Mouse (Mus musculus) cerebellum, postnatal 14 days (tissue): Measurements from ENCODE around the gene Ntn3.

ENCODE experiments used
- DNase-seq, 2 experiments: peaks; one replicate each; pipeline ENCODE4 v3.0.0; 2021; ENCODE audit warnings: mixed read lengths in 2 of 2

The Ntn3 gene

GRCm38 (mm10) chr17:24210591-24210990 is 1.3 kb upstream of the Ntn3 start:
- DNase-seq, result no peak

DNA sequence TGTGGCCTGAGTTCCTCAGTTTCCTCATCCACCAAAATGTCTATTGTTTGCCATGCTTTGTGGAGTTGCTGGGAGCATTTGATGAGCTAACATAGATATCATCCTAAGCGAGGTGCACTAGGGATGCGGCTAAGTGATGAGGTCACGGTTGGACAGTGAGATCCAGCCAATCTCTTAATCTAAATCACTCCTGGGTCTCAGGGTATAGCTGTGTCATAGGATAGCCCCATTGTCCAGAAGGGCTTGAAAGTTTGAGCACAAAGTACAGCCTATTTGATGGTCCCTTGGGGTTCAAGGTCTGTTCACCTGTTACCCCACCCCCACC is 547 bp upstream of the Ntn3 start:
- no peak for DNase-seq

GRCm38 (mm10) chr17:24208641-24209042 is 689 bp downstream of the Ntn3 start:
- DNase-seq, result peak; percentile 57 to 63

- DNase-seq, result peak in 1 of 2 experiments; percentile 61
Observed at GRCm38 (mm10) chr17:24207768-24208640, 1.3 kb downstream of the Ntn3 start.

DNA sequence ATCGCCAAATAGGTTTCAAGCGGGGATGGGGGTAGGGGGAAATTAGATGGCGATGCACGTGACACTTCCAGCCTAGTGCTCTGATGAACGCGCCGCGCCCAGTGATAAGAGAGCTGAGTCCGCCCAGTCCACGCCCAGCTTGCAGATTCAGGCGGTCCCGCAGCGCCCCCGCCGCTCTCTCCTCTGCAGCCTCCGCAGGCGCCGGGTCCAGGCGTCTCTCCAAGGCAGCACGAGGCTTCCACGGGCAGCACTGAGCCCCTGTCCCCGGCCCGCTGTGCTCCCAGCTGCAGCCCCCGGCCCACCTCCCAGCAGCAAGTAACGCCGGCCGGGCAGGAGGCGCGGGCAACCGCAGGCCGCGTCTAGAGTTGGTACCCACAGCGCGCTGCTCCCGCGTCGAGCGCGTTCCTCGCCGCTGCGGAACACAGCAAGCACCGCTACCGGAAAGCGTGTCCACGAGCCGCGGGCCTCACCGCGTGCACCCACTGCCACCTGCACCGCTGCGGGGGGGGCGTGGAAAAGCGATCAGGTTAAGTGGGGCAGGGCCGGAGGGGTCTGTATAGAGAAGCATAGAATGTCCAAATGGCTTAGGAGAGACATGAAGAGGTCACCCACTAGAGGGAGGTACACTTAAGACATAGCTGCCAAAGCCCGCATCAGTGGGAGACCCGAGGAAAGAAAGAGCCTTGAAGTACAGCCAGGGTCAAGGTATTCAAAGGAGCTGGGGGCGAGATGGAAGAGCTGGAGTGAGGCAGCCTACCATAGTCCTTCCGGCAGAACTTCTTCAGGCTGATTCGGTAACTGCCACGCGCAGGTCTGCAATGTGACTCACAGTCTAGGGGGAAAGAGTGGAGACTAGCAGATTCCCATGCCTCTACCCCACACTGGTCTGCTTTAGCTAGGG is 2.6 kb downstream of the Ntn3 start:
- peak; percentile 62 to 65 for DNase-seq

- peak; percentile 42 to 43 for DNase-seq
Observed at GRCm38 (mm10) chr17:24205908-24206361, 3.4 kb downstream of the Ntn3 start.

- DNase-seq, result peak; percentile 96 to 98
Observed at GRCm38 (mm10) chr17:24205284-24205888, 3.9 kb downstream of the Ntn3 start, which contains the start of gene Tbc1d24. Tbc1d24 (minus strand) TSS chr17:24205562.

DNA sequence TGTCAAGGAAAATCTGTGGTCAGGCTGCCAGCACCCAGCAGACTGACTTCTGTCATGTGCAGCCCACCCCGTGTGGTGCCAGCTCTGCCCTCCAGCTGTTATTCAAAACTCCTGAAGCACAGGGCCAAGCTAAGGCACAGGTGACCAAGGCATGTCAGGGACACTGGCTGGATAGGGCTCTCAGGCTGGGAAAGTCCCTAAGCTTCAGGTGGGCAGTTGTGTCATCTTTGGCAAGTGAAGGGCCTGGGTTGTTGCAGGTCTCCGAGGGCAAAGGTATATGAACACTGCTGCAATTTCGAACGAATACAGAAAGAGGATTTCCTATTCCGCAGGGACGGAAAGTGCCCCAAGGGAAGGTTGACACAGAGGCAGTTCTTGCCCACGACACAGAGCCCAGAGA is 4.5 kb downstream of the Ntn3 start:
- peak in 1 of 2 experiments; percentile 46 for DNase-seq

DNA sequence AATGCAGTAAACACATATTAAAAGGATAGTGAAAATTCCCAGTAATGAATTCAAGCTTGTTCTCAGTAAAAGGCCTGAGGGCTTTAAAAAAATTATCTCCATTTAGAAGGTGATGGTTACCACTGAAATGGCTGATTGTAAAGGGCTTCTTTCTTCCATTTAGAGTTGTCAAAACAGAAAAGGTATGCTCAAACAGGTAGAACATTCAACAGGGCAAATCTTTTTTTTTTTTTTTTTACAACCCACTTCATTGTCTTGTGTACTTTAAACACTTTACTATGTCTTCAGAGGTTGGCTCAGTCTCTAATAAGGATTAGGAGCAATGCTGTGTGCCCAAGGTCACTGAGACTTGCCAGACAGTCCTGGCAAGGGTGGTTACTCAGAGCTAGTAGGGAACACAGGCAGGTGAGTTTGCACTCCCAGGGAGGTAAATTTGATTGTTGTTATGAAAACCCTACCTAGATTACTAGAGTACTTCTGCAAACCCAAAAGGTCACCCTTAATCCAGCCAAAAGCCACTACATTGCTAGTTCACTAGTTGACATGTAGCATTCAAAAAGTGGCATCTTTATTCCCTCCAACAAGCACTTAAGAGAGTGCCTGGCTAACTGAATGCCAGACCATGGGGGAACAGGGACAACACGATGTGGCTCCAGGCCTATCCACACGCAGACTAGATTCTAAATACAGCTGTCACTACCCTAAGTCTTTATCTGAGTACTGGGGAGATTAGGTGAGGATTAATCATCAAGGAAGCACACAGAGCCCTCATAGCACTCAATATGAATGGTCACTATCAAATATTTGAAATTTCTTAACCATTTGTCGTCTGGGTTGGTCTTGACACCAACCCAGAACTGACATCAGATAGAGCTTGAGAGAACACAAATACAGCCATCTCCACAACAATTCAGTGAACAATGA is 5.5 kb downstream of the Ntn3 start:
- no peak for DNase-seq

- no peak for DNase-seq
Observed at GRCm38 (mm10) chr17:24203068-24203467, 6.3 kb downstream of the Ntn3 start.

- no peak for DNase-seq
Observed at GRCm38 (mm10) chr17:24201092-24201491, 8.2 kb downstream of the Ntn3 start.

DNA sequence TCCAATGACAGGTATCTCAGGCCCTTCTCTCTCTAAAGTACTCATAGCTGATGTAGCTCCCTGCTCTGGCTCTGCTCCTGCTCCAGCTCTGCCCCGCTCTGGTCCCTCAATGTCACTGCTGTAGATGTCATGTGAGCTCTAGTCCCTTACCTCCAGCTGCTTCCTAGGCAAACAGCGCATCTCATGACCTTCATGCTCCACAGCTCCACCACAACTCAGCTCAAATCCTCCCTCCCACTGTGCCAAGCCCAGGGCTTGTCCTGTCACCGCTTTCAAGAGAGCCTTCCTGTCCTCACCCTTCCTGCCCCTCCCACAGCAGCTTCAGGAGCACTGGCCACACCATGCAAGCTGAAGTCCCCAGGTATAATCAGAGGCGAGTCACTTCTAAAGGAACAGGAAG is 9.6 kb downstream of the Ntn3 start:
- peak in 1 of 2 experiments; percentile 41 for DNase-seq

- peak; percentile 46 to 59 for DNase-seq
Observed at GRCm38 (mm10) chr17:24199252-24199651, 10.1 kb downstream of the Ntn3 start.

DNA sequence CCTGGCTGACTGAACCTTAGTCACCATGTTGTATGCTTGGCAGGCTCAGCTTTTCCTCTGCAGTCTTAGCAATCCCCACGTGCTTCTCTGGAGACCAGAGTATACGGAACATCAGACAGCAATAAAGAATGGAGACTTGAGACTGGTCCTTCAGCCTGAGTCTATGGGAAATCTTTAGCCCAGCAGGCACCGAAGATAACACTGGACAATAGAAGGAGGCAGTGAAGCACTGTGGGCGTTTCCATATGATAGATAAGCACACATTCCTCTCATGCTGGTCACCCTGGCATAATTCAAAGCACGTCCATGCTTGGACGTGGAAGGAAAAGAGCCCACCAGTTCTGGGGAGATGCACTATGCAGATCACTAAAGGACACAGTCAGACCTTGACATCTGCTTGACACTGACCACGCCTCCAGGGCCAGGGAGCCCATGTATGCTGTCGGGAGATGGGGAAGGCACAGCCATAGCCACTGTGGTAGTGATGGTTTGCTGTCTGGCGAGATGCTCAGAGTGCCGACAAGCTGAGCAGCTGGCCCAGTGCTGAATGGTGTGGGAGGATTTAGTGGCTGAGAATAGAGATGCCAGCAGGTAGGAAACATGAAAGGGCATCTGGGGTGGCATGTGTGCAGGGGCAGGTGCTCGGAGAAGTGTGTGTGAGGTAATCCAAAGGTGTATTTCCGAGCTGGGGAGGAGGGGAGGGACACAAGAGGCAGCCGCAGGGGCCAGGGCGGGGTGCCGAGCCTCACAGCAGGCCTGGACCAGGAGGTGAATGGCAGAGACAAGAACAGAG is 12.1 kb downstream of the Ntn3 start:
- no peak for DNase-seq

GRCm38 (mm10) chr17:24195349-24195748 is 14.0 kb downstream of the Ntn3 start:
- DNase-seq, result no peak

GRCm38 (mm10) chr17:24193769-24194168 is 15.6 kb downstream of the Ntn3 start:
- DNase-seq, result no peak

GRCm38 (mm10) chr17:24193268-24193667 is 16.1 kb downstream of the Ntn3 start:
- DNase-seq, result peak in 1 of 2 experiments; percentile 1

DNA sequence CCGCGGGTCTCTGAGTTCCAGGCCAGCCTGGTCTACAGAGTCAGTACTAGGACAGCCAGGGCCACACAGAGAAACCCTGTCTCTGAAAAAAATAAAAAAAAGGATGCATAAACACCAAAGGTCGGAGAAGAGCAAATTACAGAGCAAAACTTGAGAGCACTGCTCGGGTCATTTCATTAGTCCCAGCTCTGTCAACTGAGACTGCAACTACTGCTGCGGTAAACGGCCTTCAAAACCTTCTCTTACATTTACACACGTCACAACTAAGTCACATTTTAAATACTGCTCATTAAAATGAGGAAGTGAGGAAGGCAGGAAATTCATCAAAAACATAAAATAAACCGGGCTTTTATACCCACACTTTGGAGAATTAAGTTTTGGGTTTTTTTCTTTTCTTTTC is 16.5 kb downstream of the Ntn3 start:
- DNase-seq, result no peak

GRCm38 (mm10) chr17:24191481-24191880 is 17.9 kb downstream of the Ntn3 start:
- no peak for DNase-seq

DNA sequence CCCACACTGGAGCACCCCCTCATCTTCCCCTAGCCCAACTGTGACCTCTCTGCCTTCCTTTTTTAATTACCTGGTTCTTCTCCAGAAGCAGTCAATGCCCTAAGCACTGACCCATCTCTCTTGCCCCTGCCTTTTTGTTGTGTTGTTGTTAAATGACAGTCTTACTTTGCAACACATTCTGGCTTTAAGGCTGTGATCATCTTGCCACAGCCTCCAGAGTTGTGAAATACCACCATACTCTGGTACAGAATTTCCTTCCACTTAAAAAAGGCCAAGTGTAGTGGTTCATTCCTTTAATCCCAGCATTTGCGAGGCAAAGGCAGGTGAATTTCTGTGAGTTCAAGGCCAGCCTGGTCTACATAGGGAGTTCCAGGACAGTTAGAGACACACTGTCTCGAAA is 18.4 kb downstream of the Ntn3 start:
- DNase-seq, result no peak

DNA sequence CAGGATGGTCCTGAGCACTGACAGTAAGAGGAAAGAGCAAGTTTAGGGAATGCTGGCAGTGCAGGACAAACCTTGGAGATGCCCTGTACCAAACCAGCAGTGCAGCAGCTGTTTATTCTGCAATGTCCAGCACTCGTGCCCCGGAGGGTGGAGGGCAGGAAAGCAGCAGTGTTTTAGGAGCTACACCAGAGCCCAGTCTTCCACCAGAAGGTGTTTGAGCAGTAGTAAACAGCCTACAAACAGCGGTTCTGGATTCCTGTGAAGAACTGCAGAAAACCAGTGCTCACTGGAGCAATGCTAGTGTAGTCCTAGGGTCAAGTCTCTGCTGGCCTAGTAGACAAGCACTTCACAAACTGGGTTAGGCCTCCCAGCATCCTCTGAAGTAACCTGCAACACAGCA is 35.1 kb downstream of the Ntn3 start:
- no peak for DNase-seq
